Mouse (Mus musculus) CH12.LX (cell line): ENCODE measurements around the gene 9130409I23Rik. TPM values are rescaled to one million over a fixed set of nuclear protein-coding genes. Genes with fewer than 3 reads are reported as not detected.

Source experiments
- DNase-seq: peaks from one replicate; pipeline ENCODE4 v3.0.0-alpha.2; 2013; ENCODE audit errors: extremely low read depth
- H3K27ac ChIP-seq: 2 replicates; pipeline ENCODE4 v1.5.1; 2012; ENCODE audit warnings: low read depth, mild to moderate bottlenecking, control low read depth, moderate library complexity; ENCODE audit not compliant: insufficient read depth
- H3K27me3 ChIP-seq: replicated peaks from 2 replicates; pipeline ENCODE3; 2012; ENCODE audit warnings: inconsistent platforms
- H3K36me3 ChIP-seq, 2 experiments: replicated peaks in 1 of 2; 2 replicates each; pipeline versions ENCODE3 to v1.6.1; 2012; ENCODE audit warnings: inconsistent platforms in 1 of 2, low read length in 1 of 2, mild to moderate bottlenecking in 1 of 2, mixed read lengths in 1 of 2, moderate library complexity in 1 of 2; ENCODE audit not compliant: control insufficient read depth in 1 of 2, insufficient read depth in 1 of 2
- H3K4me1 ChIP-seq, 2 experiments: 2 replicates each; pipeline ENCODE4 v1.6.1; 2012; ENCODE audit warnings: inconsistent platforms in 1 of 2, moderate library complexity in 1 of 2; ENCODE audit not compliant: insufficient read depth in 2 of 2, control insufficient read depth in 1 of 2
- H3K4me2 ChIP-seq: 2 replicates; pipeline ENCODE4 v1.6.1; 2012; ENCODE audit warnings: low read depth, mild to moderate bottlenecking, control low read depth; ENCODE audit not compliant: poor library complexity, insufficient read depth, severe bottlenecking
- H3K4me3 ChIP-seq, 3 experiments: fragments of 150-350 bp in 1 of 3; sonication (generic) in 1 of 3; replicated peaks in 1 of 3; 2 replicates each; pipeline versions ENCODE3 to v1.5.1; 2011 to 2012; ENCODE audit warnings: low read depth in 2 of 3, low read length in 2 of 3, mild to moderate bottlenecking in 2 of 3, moderate library complexity in 2 of 3, control low read depth in 1 of 3, improper control_type of control experiment in 1 of 3, inconsistent platforms in 1 of 3, mixed read lengths in 1 of 3; ENCODE audit not compliant: poor library complexity in 1 of 3
- H3K79me2 ChIP-seq: replicated peaks from 2 replicates; pipeline ENCODE4 v1.6.1; 2012; ENCODE audit warnings: mild to moderate bottlenecking, moderate library complexity; ENCODE audit not compliant: control insufficient read depth, poor library complexity, insufficient read depth, severe bottlenecking; ENCODE audit errors: extremely low read depth
- H3K9ac ChIP-seq: 2 replicates; pipeline ENCODE4 v1.6.1; 2012; ENCODE audit warnings: low read depth, mild to moderate bottlenecking, control low read depth, moderate library complexity; ENCODE audit not compliant: insufficient read depth
- H3K9me3 ChIP-seq: replicated peaks from 2 replicates; pipeline ENCODE3; 2012; ENCODE audit warnings: low read length, inconsistent platforms, mixed read lengths
- CHD1 ChIP-seq: IDR thresholded peaks from 2 replicates; pipeline ENCODE4 v1.6.1; 2012; ENCODE audit warnings: low read depth, low read length, improper control_type of control experiment, inconsistent platforms
- CHD2 ChIP-seq: IDR thresholded peaks from 2 replicates; pipeline ENCODE4 v1.6.1; 2011; ENCODE audit warnings: low read length, improper control_type of control experiment
- CTCF ChIP-seq, 2 experiments: IDR thresholded peaks in 1 of 2; conservative IDR thresholded peaks in 1 of 2; 2 replicates each; pipeline ENCODE4 v1.5.1; 2011 to 2012; ENCODE audit warnings: low read depth in 2 of 2, low read length in 2 of 2, improper control_type of control experiment in 1 of 2, inconsistent platforms in 1 of 2, mild to moderate bottlenecking in 1 of 2, moderate library complexity in 1 of 2
- E2F4 ChIP-seq: IDR thresholded peaks from 2 replicates; pipeline ENCODE4 v1.6.1; 2011; ENCODE audit warnings: low read depth, low read length, improper control_type of control experiment; ENCODE audit not compliant: insufficient replicate concordance
- EP300 ChIP-seq: IDR thresholded peaks from 2 replicates; pipeline ENCODE4 v1.6.1; 2011; ENCODE audit warnings: low read length, improper control_type of control experiment
- JUN ChIP-seq: IDR thresholded peaks from 2 replicates; pipeline ENCODE4 v1.6.1; 2011; ENCODE audit warnings: low read depth, mild to moderate bottlenecking, low read length, improper control_type of control experiment, moderate library complexity; ENCODE audit not compliant: insufficient read depth
- KAT2A ChIP-seq: IDR thresholded peaks from 2 replicates; pipeline ENCODE4 v1.6.1; 2012; ENCODE audit warnings: low read length, improper control_type of control experiment, inconsistent platforms; ENCODE audit not compliant: insufficient replicate concordance
- MAFK ChIP-seq: IDR thresholded peaks from 2 replicates; pipeline ENCODE4 v1.6.1; 2011; ENCODE audit warnings: low read length, improper control_type of control experiment; ENCODE audit not compliant: insufficient replicate concordance
- MAX ChIP-seq: IDR thresholded peaks from 2 replicates; pipeline ENCODE4 v1.6.1; 2011; ENCODE audit warnings: low read length, improper control_type of control experiment
- MAZ ChIP-seq: IDR thresholded peaks from 2 replicates; pipeline ENCODE4 v1.6.1; 2012; ENCODE audit warnings: low read depth, mild to moderate bottlenecking, inconsistent platforms, low read length, improper control_type of control experiment, moderate library complexity
- MEF2A ChIP-seq: IDR thresholded peaks from 2 replicates; pipeline ENCODE4 v1.6.1; 2014; ENCODE audit warnings: low read depth, mild to moderate bottlenecking, inconsistent platforms, low read length, improper control_type of control experiment, borderline replicate concordance
- MXI1 ChIP-seq: IDR thresholded peaks from 2 replicates; pipeline ENCODE4 v1.6.1; 2011; ENCODE audit warnings: mild to moderate bottlenecking, low read depth, low read length, improper control_type of control experiment
- NELFE ChIP-seq: IDR thresholded peaks from 2 replicates; pipeline ENCODE4 v1.6.1; 2011; ENCODE audit warnings: low read depth, low read length, improper control_type of control experiment
- NRF1 ChIP-seq: IDR thresholded peaks from 2 replicates; pipeline ENCODE4 v1.6.1; 2014; ENCODE audit warnings: low read depth, mild to moderate bottlenecking, inconsistent platforms, low read length, improper control_type of control experiment, moderate library complexity
- POLR2A ChIP-seq: IDR thresholded peaks from 2 replicates; pipeline ENCODE4 v1.6.1; 2011; ENCODE audit warnings: low read depth, mild to moderate bottlenecking, improper control_type of control experiment, low read length
- POLR2AphosphoS2 ChIP-seq: IDR thresholded peaks from 2 replicates; pipeline ENCODE4 v1.6.1; 2011; ENCODE audit warnings: low read depth, low read length, improper control_type of control experiment
- RCOR1 ChIP-seq: conservative IDR thresholded peaks from 2 replicates; pipeline ENCODE4 v1.6.1; 2012; ENCODE audit warnings: low read depth, mild to moderate bottlenecking, inconsistent platforms, low read length, improper control_type of control experiment
- SIN3A ChIP-seq: IDR thresholded peaks from 2 replicates; pipeline ENCODE4 v1.6.1; 2012; ENCODE audit warnings: low read length, improper control_type of control experiment, inconsistent platforms
- SMC3 ChIP-seq: IDR thresholded peaks from 2 replicates; pipeline ENCODE4 v1.6.1; 2011; ENCODE audit warnings: low read depth, low read length, improper control_type of control experiment
- TCF12 ChIP-seq: IDR thresholded peaks from 2 replicates; pipeline ENCODE4 v1.6.1; 2014; ENCODE audit warnings: low read depth, mild to moderate bottlenecking, inconsistent platforms, low read length, improper control_type of control experiment
- UBTF ChIP-seq: IDR thresholded peaks from 2 replicates; pipeline ENCODE4 v1.6.1; 2012; ENCODE audit warnings: low read depth, mild to moderate bottlenecking, inconsistent platforms, low read length, improper control_type of control experiment, moderate library complexity
- USF1 ChIP-seq: IDR thresholded peaks from 2 replicates; pipeline ENCODE4 v1.6.1; 2014; ENCODE audit warnings: low read depth, mild to moderate bottlenecking, inconsistent platforms, low read length, improper control_type of control experiment
- ZC3H11A ChIP-seq: IDR thresholded peaks from 2 replicates; pipeline ENCODE4 v1.6.1; 2012; ENCODE audit warnings: low read depth, mild to moderate bottlenecking, inconsistent platforms, low read length, improper control_type of control experiment
- ZMIZ1 ChIP-seq: IDR thresholded peaks from 2 replicates; pipeline ENCODE4 v1.6.1; 2012; ENCODE audit warnings: low read depth, mild to moderate bottlenecking, inconsistent platforms, low read length, improper control_type of control experiment
- dilution Hi-C: fragments of 300-500 bp; cut with MboI; formaldehyde crosslinking; loops from 2 replicates; pipeline ENCODE4 v1.14.3; 2020; ENCODE audit warnings: low sequenced_read_pairs; ENCODE audit not compliant: extremely low pct_unique_long_range_greater_than_20kb, extremely low pct_ligation_motif_present
- in situ Hi-C: fragments of 300-500 bp; cut with MboI; formaldehyde crosslinking; loops from 3 replicates; pipeline ENCODE4 v1.14.3; 2019; ENCODE audit warnings: low sequenced_read_pairs, low pct_ligation_motif_present, low pct_unique_long_range_greater_than_20kb, mixed read lengths
- polyA plus RNA-seq: library from polyadenylated mRNA; unstranded; fragments of >175 nt; gene quantifications from 2 replicates; pipeline ENCODE4 v1.2.1, GENCODE M21; 2012; ENCODE audit warnings: low read depth; ENCODE audit not compliant: insufficient read length
- total RNA-seq, 2 experiments: library from RNA; depleted of rRNA; stranded (reverse); fragments of 300-350 nt in 1 of 2; fragments of >200 nt in 1 of 2; gene quantifications; 2 replicates each; pipeline ENCODE4 v1.2.3; 2012 to 2014

The 9130409I23Rik gene
- total and polyA plus RNA-seq, 3 experiments, result not detected

DNA sequence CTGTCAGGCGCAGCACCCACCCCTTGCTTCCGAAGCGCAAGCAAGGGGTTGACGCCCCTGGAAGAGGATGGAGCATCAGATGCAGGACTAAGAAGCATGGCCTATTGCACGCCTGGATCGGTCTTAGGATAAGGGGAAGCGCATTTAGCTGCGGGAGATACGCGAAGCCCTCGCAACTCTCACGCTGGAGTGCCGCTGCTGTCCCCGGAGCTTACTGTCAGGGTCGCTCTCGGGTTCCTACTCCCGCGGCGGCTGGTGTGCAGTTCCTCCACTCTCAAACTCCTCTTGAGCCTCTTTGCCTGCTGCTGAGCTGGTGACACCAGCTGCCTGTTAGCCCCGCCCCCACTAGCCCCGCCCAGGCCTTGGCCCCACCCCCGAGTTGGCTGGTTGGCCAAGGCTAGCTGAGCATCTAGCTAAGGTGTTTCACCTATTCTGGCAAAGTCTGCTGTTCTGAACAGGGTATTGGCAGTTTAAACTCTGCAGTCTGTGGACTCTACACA, 33.8 kb upstream of the 9130409I23Rik start:
- peaks cover 26% of the 10 kb centered on the region for H3K27me3 ChIP-seq
- no peak overlapping the region for H3K27ac ChIP-seq
- H3K36me3 ChIP-seq, result peaks cover 0 to 2% of the 10 kb centered on the region in 2 experiments
- H3K4me1 ChIP-seq, result peaks cover 11 to 21% of the 10 kb centered on the region in 2 experiments
- dilution Hi-C loops, result no loop called here
- TF ChIP-seq POLR2A (peak; percentile 47; the same call in 1 of the 2 replicates), EP300 (no peak), MXI1 (peak; percentile 40; the same call in 1 of the 2 replicates), JUN (no peak), KAT2A (no peak), CHD2 (no peak), NRF1 (no peak), CTCF (conservative IDR thresholded peaks at IDR 0.05 in 1 of 2, IDR thresholded peaks at IDR 0.05 in 1 of 2; ENCODE audit: low read depth in 2 of 2, low read length in 2 of 2) (0 out of 4 replicates have a peak, but pooled peaks of 1 of the 2 experiments have one; percentile 2), E2F4 (no peak), NELFE (peak; percentile 29; the same call in 1 of the 2 replicates), SMC3 (no peak), RCOR1 (no peak), TCF12 (peak; percentile 49; the same call in 1 of the 2 replicates), SIN3A (peak; percentile 44; the same call in 1 of the 2 replicates)
- TF ChIP-seq, all 38 proteins: peak for 6
- in situ Hi-C loops, result loop anchor here (25.0 kb wide), 1 partner anchor 520 kb away; no protein-coding TSS in a partner anchor
- no peaks in the 10 kb centered on the region for H3K79me2 ChIP-seq
- H3K4me3 ChIP-seq, result peak overlapping the region; percentile 58 to 65 (median 64)
- H3K9me3 ChIP-seq, result peaks cover 3% of the 10 kb centered on the region
- peak; percentile 84 for DNase-seq
- peak overlapping the region; percentile 3; the same call in 1 of the 2 replicates for H3K9ac ChIP-seq
- H3K4me2 ChIP-seq, result peak overlapping the region; percentile 97

DNA sequence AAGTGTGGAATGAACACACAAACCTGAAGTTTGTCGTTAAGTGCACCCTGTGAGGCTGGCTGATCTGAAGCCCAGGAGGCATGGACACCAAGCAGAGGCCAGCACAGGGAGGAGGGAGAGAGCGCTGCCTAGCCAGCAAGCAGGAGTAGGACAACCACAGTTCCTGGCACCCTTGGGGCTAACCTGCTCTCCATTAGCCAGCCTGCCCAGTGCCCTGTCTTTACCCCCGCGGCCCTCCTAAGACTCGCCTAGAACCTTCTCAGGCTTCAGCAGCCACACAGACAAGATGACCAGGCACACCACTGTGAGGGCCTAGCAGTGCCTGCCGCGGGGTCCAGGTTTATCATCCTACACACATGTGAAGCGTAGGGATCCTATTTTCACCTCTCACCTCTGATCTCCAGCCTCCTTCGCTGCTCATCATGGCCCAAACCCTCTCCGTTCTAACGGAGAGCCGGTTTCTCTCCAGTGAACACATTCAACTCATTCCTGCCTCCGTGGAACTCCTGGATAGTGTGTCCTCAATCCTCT, 33.1 kb upstream of the 9130409I23Rik start:
- no peak overlapping the region for H3K4me3 ChIP-seq

More for the DNA sequence above, 33.1 kb upstream of the 9130409I23Rik start:
- H3K79me2 ChIP-seq, result no peaks in the 10 kb centered on the region
- H3K9ac ChIP-seq, result no peak overlapping the region
- no peak for DNase-seq
- peaks cover 26% of the 10 kb centered on the region for H3K27me3 ChIP-seq
- no peak overlapping the region for H3K27ac ChIP-seq
- in situ Hi-C loops (loop anchor here (25.0 kb wide), 1 partner anchor 519 kb away; no protein-coding TSS in a partner anchor), dilution Hi-C loops (no loop called here)
- peaks cover 3% of the 10 kb centered on the region for H3K9me3 ChIP-seq
- peaks cover 0 to 2% of the 10 kb centered on the region in 2 experiments for H3K36me3 ChIP-seq
- no peak overlapping the region for H3K4me2 ChIP-seq
- TF ChIP-seq MAFK (no peak), ZMIZ1 (no peak), SIN3A (no peak), MAX (no peak), CHD2 (no peak), USF1 (no peak), UBTF (no peak), KAT2A (no peak), MEF2A (no peak), CHD1 (no peak), MAZ (no peak), NELFE (no peak), ZC3H11A (no peak), POLR2AphosphoS2 (no peak)
- TF ChIP-seq, all 38 proteins: peak for 0
- peaks cover 11 to 21% of the 10 kb centered on the region in 2 experiments for H3K4me1 ChIP-seq
